Mouse (Mus musculus): ENCODE data around the gene 1700030K09Rik. TPM values are rescaled to one million over a fixed set of nuclear protein-coding genes. Genes with fewer than 3 reads are reported as not detected.

Gene 1700030K09Rik
- polyA plus RNA-seq (2015; fragmentation: Nextera tagmentation; extraction: Ambion mirVana), result 16.0 and 16.4 TPM in 2 replicates

GRCm38 (mm10) chr8:72443338-72443993, at the start of gene 1700030K09Rik, which contains the start of gene Calr3:
Gene 1700030K09Rik, plus strand, starts transcription at chr8:72443880.
Gene Calr3, minus strand, starts transcription at chr8:72443870.
- Histone ChIP-seq H3K9me3 (ENCODE audit: control insufficient read depth, low read length) (no peaks in the 10 kb centered on the region), H3K27ac (ENCODE audit: low read depth, low read length) (peak within 1 kb of the TSS; percentile 72), H3K27me3 (replicated peaks; ENCODE audit: control insufficient read depth, insufficient read depth, low read length) (no peaks in the 10 kb centered on the region), H3K4me3 (ENCODE audit: low read length) (peak within 1 kb of the TSS; percentile 53), H3K9ac (ENCODE audit: low read depth, low read length) (peak within 1 kb of the TSS; percentile 81), H3K4me2 (ENCODE audit: low read length) (peak within 1 kb of the TSS; percentile 76), H3K4me1 (ENCODE audit: control insufficient read depth, insufficient read depth, low read depth, low read length) (peaks cover 4% of the 10 kb centered on the region; the same call in 1 of the 2 replicates), H3K36me3 (ENCODE audit: control insufficient read depth, insufficient read depth, low read length) (no peaks in the 10 kb centered on the region)
- peak; percentile 100 for ATAC-seq
- 5% methylated on average over 34 of the region's 34 CpGs for WGBS

- no peak overlapping the region for H3K4me3 ChIP-seq (ENCODE audit: low read length)
- no peaks in the 10 kb centered on the region for H3K4me1 ChIP-seq (ENCODE audit: control insufficient read depth, insufficient read depth, low read depth, low read length)
- H3K27ac ChIP-seq (ENCODE audit: low read depth, low read length), result no peak overlapping the region
- H3K27me3 ChIP-seq (replicated peaks; ENCODE audit: control insufficient read depth, insufficient read depth, low read length), result no peaks in the 10 kb centered on the region
- no peak overlapping the region for H3K9ac ChIP-seq (ENCODE audit: low read depth, low read length)
- 92% methylated on average over 1 of the region's 1 CpGs for WGBS
- no peak for ATAC-seq
- no peak overlapping the region for H3K4me2 ChIP-seq (ENCODE audit: low read length)
- no peaks in the 10 kb centered on the region for H3K9me3 ChIP-seq (ENCODE audit: control insufficient read depth, low read length)
- H3K36me3 ChIP-seq (ENCODE audit: control insufficient read depth, insufficient read depth, low read length), result peaks cover 2% of the 10 kb centered on the region
Measured at GRCm38 (mm10) chr8:72401381-72401780, 42.3 kb upstream of the 1700030K09Rik start.

- Histone ChIP-seq H3K4me3 (ENCODE audit: low read length) (no peak overlapping the region), H3K4me1 (ENCODE audit: control insufficient read depth, insufficient read depth, low read depth, low read length) (no peaks in the 10 kb centered on the region), H3K9ac (ENCODE audit: low read depth, low read length) (no peak overlapping the region), H3K36me3 (ENCODE audit: control insufficient read depth, insufficient read depth, low read length) (peaks cover under 1% of the 10 kb centered on the region), H3K27ac (ENCODE audit: low read depth, low read length) (no peak overlapping the region), H3K9me3 (ENCODE audit: control insufficient read depth, low read length) (no peaks in the 10 kb centered on the region), H3K4me2 (ENCODE audit: low read length) (no peak overlapping the region), H3K27me3 (replicated peaks; ENCODE audit: control insufficient read depth, insufficient read depth, low read length) (no peaks in the 10 kb centered on the region)
- WGBS, result 97% methylated on average over 3 of the region's 3 CpGs
- no peak for ATAC-seq
Measured at GRCm38 (mm10) chr8:72402981-72403380, 40.7 kb upstream of the 1700030K09Rik start.

GRCm38 (mm10) chr8:72407878-72408277, 35.8 kb upstream of the 1700030K09Rik start:
- H3K36me3 ChIP-seq (ENCODE audit: control insufficient read depth, insufficient read depth, low read length), result no peaks in the 10 kb centered on the region
- H3K27ac ChIP-seq (ENCODE audit: low read depth, low read length), result no peak overlapping the region
- H3K9me3 ChIP-seq (ENCODE audit: control insufficient read depth, low read length), result no peaks in the 10 kb centered on the region
- 92% methylated on average over 1 of the region's 1 CpGs for WGBS
- no peak for ATAC-seq
- no peaks in the 10 kb centered on the region for H3K27me3 ChIP-seq (replicated peaks; ENCODE audit: control insufficient read depth, insufficient read depth, low read length)
- peaks cover 6% of the 10 kb centered on the region for H3K4me1 ChIP-seq (ENCODE audit: control insufficient read depth, insufficient read depth, low read depth, low read length)
- H3K4me3 ChIP-seq (ENCODE audit: low read length), result no peak overlapping the region
- H3K4me2 ChIP-seq (ENCODE audit: low read length), result no peak overlapping the region
- no peak overlapping the region for H3K9ac ChIP-seq (ENCODE audit: low read depth, low read length)

GRCm38 (mm10) chr8:72409443-72409842, 34.2 kb upstream of the 1700030K09Rik start:
- WGBS, result 56% methylated on average over 3 of the region's 3 CpGs

GRCm38 (mm10) chr8:72413839-72414238, 29.8 kb upstream of the 1700030K09Rik start:
- H3K27me3 ChIP-seq (replicated peaks; ENCODE audit: control insufficient read depth, insufficient read depth, low read length), result no peaks in the 10 kb centered on the region
- no peak overlapping the region for H3K4me2 ChIP-seq (ENCODE audit: low read length)

More at GRCm38 (mm10) chr8:72409443-72409842, 34.2 kb upstream of the 1700030K09Rik start:
- Histone ChIP-seq H3K4me1 (ENCODE audit: control insufficient read depth, insufficient read depth, low read depth, low read length) (peaks cover 6% of the 10 kb centered on the region), H3K36me3 (ENCODE audit: control insufficient read depth, insufficient read depth, low read length) (no peaks in the 10 kb centered on the region), H3K27ac (ENCODE audit: low read depth, low read length) (no peak overlapping the region), H3K4me2 (ENCODE audit: low read length) (no peak overlapping the region), H3K9ac (ENCODE audit: low read depth, low read length) (no peak overlapping the region), H3K4me3 (ENCODE audit: low read length) (no peak overlapping the region), H3K9me3 (ENCODE audit: control insufficient read depth, low read length) (no peaks in the 10 kb centered on the region), H3K27me3 (replicated peaks; ENCODE audit: control insufficient read depth, insufficient read depth, low read length) (no peaks in the 10 kb centered on the region)
- ATAC-seq, result peak; percentile 43; the same call in 1 of the 2 replicates

GRCm38 (mm10) chr8:72415252-72415651, 28.4 kb upstream of the 1700030K09Rik start:
- no peak overlapping the region for H3K9ac ChIP-seq (ENCODE audit: low read depth, low read length)
- H3K4me2 ChIP-seq (ENCODE audit: low read length), result no peak overlapping the region
- no peaks in the 10 kb centered on the region for H3K9me3 ChIP-seq (ENCODE audit: control insufficient read depth, low read length)
- no peaks in the 10 kb centered on the region for H3K36me3 ChIP-seq (ENCODE audit: control insufficient read depth, insufficient read depth, low read length)
- no peak overlapping the region for H3K27ac ChIP-seq (ENCODE audit: low read depth, low read length)
- H3K27me3 ChIP-seq (replicated peaks; ENCODE audit: control insufficient read depth, insufficient read depth, low read length), result no peaks in the 10 kb centered on the region
- no peak overlapping the region for H3K4me3 ChIP-seq (ENCODE audit: low read length)
- 71% methylated on average over 2 of the region's 2 CpGs for WGBS
- H3K4me1 ChIP-seq (ENCODE audit: control insufficient read depth, insufficient read depth, low read depth, low read length), result peaks cover 28% of the 10 kb centered on the region
- no peak for ATAC-seq

More at GRCm38 (mm10) chr8:72413839-72414238, 29.8 kb upstream of the 1700030K09Rik start:
- H3K4me3 ChIP-seq (ENCODE audit: low read length), result no peak overlapping the region
- H3K36me3 ChIP-seq (ENCODE audit: control insufficient read depth, insufficient read depth, low read length), result no peaks in the 10 kb centered on the region
- peaks cover 19% of the 10 kb centered on the region for H3K4me1 ChIP-seq (ENCODE audit: control insufficient read depth, insufficient read depth, low read depth, low read length)
- 93% methylated on average over 7 of the region's 7 CpGs for WGBS
- H3K27ac ChIP-seq (ENCODE audit: low read depth, low read length), result no peak overlapping the region
- H3K9ac ChIP-seq (ENCODE audit: low read depth, low read length), result no peak overlapping the region
- H3K9me3 ChIP-seq (ENCODE audit: control insufficient read depth, low read length), result no peaks in the 10 kb centered on the region
- no peak for ATAC-seq

- ATAC-seq, result no peak
- no peak overlapping the region for H3K27ac ChIP-seq (ENCODE audit: low read depth, low read length)
- peaks cover 33% of the 10 kb centered on the region for H3K4me1 ChIP-seq (ENCODE audit: control insufficient read depth, insufficient read depth, low read depth, low read length)
- WGBS, result 96% methylated on average over 4 of the region's 4 CpGs
- no peaks in the 10 kb centered on the region for H3K27me3 ChIP-seq (replicated peaks; ENCODE audit: control insufficient read depth, insufficient read depth, low read length)
- no peak overlapping the region for H3K4me2 ChIP-seq (ENCODE audit: low read length)
- no peaks in the 10 kb centered on the region for H3K9me3 ChIP-seq (ENCODE audit: control insufficient read depth, low read length)
- H3K4me3 ChIP-seq (ENCODE audit: low read length), result no peak overlapping the region
- no peak overlapping the region for H3K9ac ChIP-seq (ENCODE audit: low read depth, low read length)
- H3K36me3 ChIP-seq (ENCODE audit: control insufficient read depth, insufficient read depth, low read length), result no peaks in the 10 kb centered on the region
Measured at GRCm38 (mm10) chr8:72418073-72418472, 25.6 kb upstream of the 1700030K09Rik start.

- Histone ChIP-seq H3K4me1 (ENCODE audit: control insufficient read depth, insufficient read depth, low read depth, low read length) (peaks cover 33% of the 10 kb centered on the region), H3K36me3 (ENCODE audit: control insufficient read depth, insufficient read depth, low read length) (no peaks in the 10 kb centered on the region), H3K27me3 (replicated peaks; ENCODE audit: control insufficient read depth, insufficient read depth, low read length) (no peaks in the 10 kb centered on the region), H3K27ac (ENCODE audit: low read depth, low read length) (peak overlapping the region; percentile 84), H3K4me2 (ENCODE audit: low read length) (peak overlapping the region; percentile 77), H3K9ac (ENCODE audit: low read depth, low read length) (peak overlapping the region; percentile 87), H3K4me3 (ENCODE audit: low read length) (peak overlapping the region; percentile 80), H3K9me3 (ENCODE audit: control insufficient read depth, low read length) (no peaks in the 10 kb centered on the region)
- peak; percentile 65 for ATAC-seq
- WGBS, result 1% methylated on average over 68 of the region's 73 CpGs
Measured at GRCm38 (mm10) chr8:72420571-72421361, 22.9 kb upstream of the 1700030K09Rik start.
